Mouse (Mus musculus) ES-E14 (cell line): ENCODE data around the gene Hoxc5. TPM values are rescaled to one million over a fixed set of nuclear protein-coding genes. Genes with fewer than 3 reads are reported as not detected.

Experiments used
- DNase-seq: peaks from one replicate; pipeline ENCODE4 v3.0.0-alpha.2; 2013; ENCODE audit warnings: low read depth, low spot score
- H3K27ac ChIP-seq: 2 replicates; pipeline ENCODE4 v1.5.1; 2012; ENCODE audit warnings: low read depth, mild to moderate bottlenecking, low read length, moderate library complexity, mixed read lengths; ENCODE audit not compliant: poor library complexity, insufficient read depth, severe bottlenecking
- H3K36me3 ChIP-seq: 2 replicates; pipeline ENCODE4 v1.6.1; 2012; ENCODE audit warnings: mild to moderate bottlenecking, low read length, moderate library complexity, mixed read lengths; ENCODE audit not compliant: control insufficient read depth, poor library complexity, insufficient read depth, severe bottlenecking
- H3K4me1 ChIP-seq, 2 experiments: fragments of 150-350 bp in 1 of 2; sonication (generic) in 1 of 2; 2 replicates each; pipeline ENCODE4 v1.6.1; 2012; ENCODE audit warnings: low read length in 2 of 2, mild to moderate bottlenecking in 1 of 2, mixed read lengths in 1 of 2; ENCODE audit not compliant: control insufficient read depth in 2 of 2, insufficient read depth in 2 of 2, poor library complexity in 1 of 2
- H3K4me3 ChIP-seq, 2 experiments: fragments of 150-350 bp in 1 of 2; sonication (generic) in 1 of 2; 2 replicates each; pipeline ENCODE4 v1.5.1; 2012; ENCODE audit warnings: low read length in 2 of 2, low read depth in 1 of 2, mild to moderate bottlenecking in 1 of 2, mixed read lengths in 1 of 2; ENCODE audit not compliant: insufficient read depth in 1 of 2, poor library complexity in 1 of 2, severe bottlenecking in 1 of 2
- H3K9ac ChIP-seq: 2 replicates; pipeline ENCODE4 v1.6.1; 2012; ENCODE audit warnings: low read depth, mild to moderate bottlenecking, low read length, mixed read lengths; ENCODE audit not compliant: poor library complexity, insufficient read depth, severe bottlenecking
- H3K9me3 ChIP-seq: fragments of 150-350 bp; sonication (generic); 2 replicates; pipeline ENCODE4 v1.6.1; 2012; ENCODE audit warnings: low read depth, mild to moderate bottlenecking, low read length; ENCODE audit not compliant: control insufficient read depth, insufficient read depth
- CHD2 ChIP-seq: IDR thresholded peaks from 2 replicates; pipeline ENCODE4 v1.6.1; 2014; ENCODE audit warnings: mild to moderate bottlenecking, low read depth, low read length, inconsistent platforms
- HCFC1 ChIP-seq: IDR thresholded peaks from 2 replicates; pipeline ENCODE4 v1.6.1; 2012; ENCODE audit warnings: low read length, inconsistent platforms, borderline replicate concordance; ENCODE audit not compliant: insufficient read depth
- MAFK ChIP-seq: IDR thresholded peaks from 2 replicates; pipeline ENCODE4 v1.6.1; 2014; ENCODE audit warnings: mild to moderate bottlenecking, low read depth, low read length, inconsistent platforms; ENCODE audit not compliant: insufficient read depth
- ZC3H11A ChIP-seq: IDR thresholded peaks from 2 replicates; pipeline ENCODE4 v1.6.1; 2012; ENCODE audit warnings: low read depth, mild to moderate bottlenecking, inconsistent platforms, low read length, borderline replicate concordance
- ZNF384 ChIP-seq: IDR thresholded peaks from 2 replicates; pipeline ENCODE4 v1.6.1; 2012; ENCODE audit warnings: low read depth, low read length, inconsistent platforms
- in situ Hi-C, 2 experiments: fragments of 600-800 bp; cut with MboI; formaldehyde crosslinking; loops; one replicate each; pipeline ENCODE4 v1.15.1; 2025; ENCODE audit warnings: low sequenced_read_pairs in 2 of 2, inconsistent platforms in 1 of 2; ENCODE audit not compliant: unreplicated experiment in 2 of 2
- total RNA-seq: library from RNA; depleted of rRNA; stranded (reverse); fragments of 300-350 nt; gene quantifications from 2 replicates; pipeline ENCODE4 v1.2.3, GENCODE M21; 2012

Gene Hoxc5
- total RNA-seq, 1 experiment = 0.22 TPM

GRCm38 (mm10) chr15:102955007-102955382 is 12.2 kb upstream of the Hoxc5 start:
- peak overlapping the region in 1 of 2 experiments; percentile 15; a peak in 2 of 4 replicates for H3K4me3 ChIP-seq
- TF ChIP-seq HCFC1 = no peak
- TF ChIP-seq ZNF384 = no peak
- no peak for TF ChIP-seq ZC3H11A
- TF ChIP-seq MAFK = no peak
- TF ChIP-seq CHD2 = no peak
- no peak for DNase-seq
- no peak overlapping the region for H3K9ac ChIP-seq
- in situ Hi-C loops = no loop called here
- H3K36me3 ChIP-seq = no peaks in the 10 kb centered on the region
- H3K27ac ChIP-seq = no peak overlapping the region
- H3K9me3 ChIP-seq = no peaks in the 10 kb centered on the region
- H3K4me1 ChIP-seq = peaks cover 0 to 6% of the 10 kb centered on the region in 2 experiments; a peak in 1 of 4 replicates

- Histone ChIP-seq H3K36me3 (no peaks in the 10 kb centered on the region), H3K9me3 (no peaks in the 10 kb centered on the region), H3K9ac (0 out of 2 replicates have a peak overlapping the region, but pooled peaks have one; percentile 5), H3K27ac (no peak overlapping the region), H3K4me3 (peak overlapping the region; percentile 3 to 4; a peak in 1 of 4 replicates), H3K4me1 (peaks cover 0 to 6% of the 10 kb centered on the region in 2 experiments; a peak in 1 of 4 replicates)
- no peak for DNase-seq
- no peak for TF ChIP-seq MAFK
- no peak for TF ChIP-seq ZNF384
- TF ChIP-seq ZC3H11A = no peak
- TF ChIP-seq HCFC1 = no peak
- no peak for TF ChIP-seq CHD2
- in situ Hi-C loops = no loop called here
These were observed 11.2 kb upstream of the Hoxc5 start for GRCm38 (mm10) chr15:102955833-102956640.

GRCm38 (mm10) chr15:102956906-102957305 is 10.3 kb upstream of the Hoxc5 start:
- Histone ChIP-seq H3K4me1 (peaks cover 0 to 6% of the 10 kb centered on the region in 2 experiments; a peak in 1 of 4 replicates), H3K27ac (no peak overlapping the region), H3K9ac (no peak overlapping the region), H3K36me3 (no peaks in the 10 kb centered on the region), H3K9me3 (no peaks in the 10 kb centered on the region), H3K4me3 (no peak overlapping the region)
- DNase-seq = no peak
- in situ Hi-C loops = no loop called here
- TF ChIP-seq CHD2 = no peak
- no peak for TF ChIP-seq ZNF384
- TF ChIP-seq HCFC1 = no peak
- TF ChIP-seq ZC3H11A = no peak
- TF ChIP-seq MAFK = no peak

- TF ChIP-seq HCFC1 = no peak
- TF ChIP-seq ZNF384 = no peak
- no peak for TF ChIP-seq CHD2
- no peak for TF ChIP-seq ZC3H11A
- TF ChIP-seq MAFK = no peak
- Histone ChIP-seq H3K9ac (no peak overlapping the region), H3K4me3 (no peak overlapping the region), H3K36me3 (no peaks in the 10 kb centered on the region), H3K4me1 (peaks cover 0 to 6% of the 10 kb centered on the region in 2 experiments; a peak in 1 of 4 replicates), H3K27ac (no peak overlapping the region), H3K9me3 (no peaks in the 10 kb centered on the region)
- DNase-seq = no peak
- in situ Hi-C loops = loop anchor here in 1 of 2 experiments (5.0 kb wide), 1 partner anchor 38 kb away; the partner anchor contains the start of gene Hoxc6
These were observed 7.5 kb upstream of the Hoxc5 start for GRCm38 (mm10) chr15:102959663-102960191.
